ENCODE assay signal across 9 mouse cellular contexts in genomic region chr9:36895009-36895693, GRCm38 (mm10).
A peak's percentile ranks its signal among the peaks of the same experiment; 100 is the strongest.
DNase-seq lines count a peak whose midpoint lies in the region; ATAC-seq and TF ChIP-seq lines count a peak whose summit lies in the region.
"Had no signal": no experiment of that assay in that cellular context is flagged by ENCODE, and none has a peak within 500 bp of the region (broad histone marks: within the 10 kb centered on the region; RNA-seq: fewer than 3 reads in every experiment).

No protein-coding gene starts in this region.

- TF ChIP-seq CTCF in E14TG2a.4 (conservative IDR thresholded peaks at IDR 0.05; ENCODE audit: low read length): peak; percentile 73

- 80% methylated on average over 8 of the region's 8 CpGs for WGBS in forebrain, embryonic 10.5 days

- no peak overlapping the region for H3K4me3 ChIP-seq in E14TG2a.4 (replicated peaks; ENCODE audit: low read length)
- H3K4me3 ChIP-seq in forebrain, embryonic 10.5 days: no peak overlapping the region
- H3K4me3 ChIP-seq: embryonic facial prominence, embryonic 12.5 days had no signal

- peaks cover 5% of the 10 kb centered on the region; the same call in 1 of the 2 replicates for H3K4me1 ChIP-seq in E14TG2a.4 (replicated peaks; ENCODE audit: low read depth, low read length)
- no peaks in the 10 kb centered on the region for H3K4me1 ChIP-seq in forebrain, embryonic 10.5 days
- H3K4me1 ChIP-seq: embryonic facial prominence, embryonic 12.5 days had no signal

- H3K36me3 ChIP-seq in E14TG2a.4 (ENCODE audit: insufficient read depth, low read length): no peaks in the 10 kb centered on the region
- peaks cover 65% of the 10 kb centered on the region for H3K36me3 ChIP-seq in forebrain, embryonic 10.5 days (replicated peaks)

- DNase-seq in adrenal gland, postnatal 36 days: peak; percentile 68 to 77
- peak; percentile 54 for DNase-seq in forebrain, embryonic 10.5 days (ENCODE audit: extremely low spot score, low spot score)
- peak; percentile 73 for DNase-seq in layer of hippocampus, adult 9-10 months (ENCODE audit: low spot score)
- peak; percentile 37 to 57 for DNase-seq in lung, postnatal 4 days
- DNase-seq in right cerebral cortex, postnatal 36 days (ENCODE audit: low spot score in 2 of 2): peak; percentile 49 to 64

- 0 out of 2 replicates have a peak, but pooled peaks cover 3% of the 10 kb centered on the region for H3K27me3 ChIP-seq in E14TG2a.4 (ENCODE audit: insufficient read depth, low read length)
- H3K27me3 ChIP-seq in forebrain, embryonic 10.5 days (ENCODE audit: poor library complexity, severe bottlenecking): no peaks in the 10 kb centered on the region
- H3K27me3 ChIP-seq: embryonic facial prominence, embryonic 12.5 days had no signal

- H3K27ac ChIP-seq in forebrain, embryonic 10.5 days: no peak overlapping the region
- H3K27ac ChIP-seq: embryonic facial prominence, embryonic 12.5 days had no signal

- peak; percentile 46 to 61; a peak in 3 of 4 replicates for ATAC-seq in hematopoietic stem cell, adult 5-6 weeks (replicated peaks in 1 of 2; ENCODE audit: insufficient read depth in 1 of 2, low FRiP score in 2 of 2, low TSS enrichment in 1 of 2, low read depth in 1 of 2, poor library complexity in 2 of 2, severe bottlenecking in 2 of 2)
- ATAC-seq in erythroblast, adult 5-6 weeks (replicated peaks; ENCODE audit: low FRiP score, poor library complexity, severe bottlenecking): no peak

- H3K9me3 ChIP-seq in E14TG2a.4 (ENCODE audit: low read length): peaks cover 16% of the 10 kb centered on the region
- no peaks in the 10 kb centered on the region for H3K9me3 ChIP-seq in forebrain, embryonic 10.5 days
- H3K9me3 ChIP-seq: embryonic facial prominence, embryonic 12.5 days had no signal
